Mouse (Mus musculus) C2C12 (cell line): ENCODE measurements around the gene Wdr45b.

Experiments
- CEBPB ChIP-seq: IDR thresholded peaks from one replicate; pipeline ENCODE4 v1.6.1; 2011; ENCODE audit warnings: low read depth, mild to moderate bottlenecking, control low read depth, moderate library complexity
- CTCF ChIP-seq: IDR thresholded peaks from one replicate; pipeline ENCODE4 v1.5.1; 2011; ENCODE audit not compliant: control insufficient read depth, insufficient read depth, insufficient read length
- FOSL1 ChIP-seq: IDR thresholded peaks from one replicate; pipeline ENCODE4 v1.8.0; 2011; ENCODE audit warnings: mild to moderate bottlenecking, low read length; ENCODE audit not compliant: poor library complexity, insufficient read depth, severe bottlenecking
- MAX ChIP-seq: IDR thresholded peaks from one replicate; pipeline ENCODE4 v1.6.1; 2011; ENCODE audit warnings: mild to moderate bottlenecking, control low read depth
- MYOD1 ChIP-seq: IDR thresholded peaks from one replicate; pipeline ENCODE4 v1.6.1; 2011; ENCODE audit warnings: low read depth; ENCODE audit not compliant: control insufficient read depth, insufficient read length
- MYOG ChIP-seq: IDR thresholded peaks from one replicate; pipeline ENCODE4 v1.6.1; 2011; ENCODE audit not compliant: control insufficient read depth, insufficient read length; ENCODE audit errors: extremely low read depth
- USF1 ChIP-seq: IDR thresholded peaks from one replicate; pipeline ENCODE4 v1.6.1; 2011; ENCODE audit warnings: low read depth, mild to moderate bottlenecking, control low read depth, moderate library complexity

DNA sequence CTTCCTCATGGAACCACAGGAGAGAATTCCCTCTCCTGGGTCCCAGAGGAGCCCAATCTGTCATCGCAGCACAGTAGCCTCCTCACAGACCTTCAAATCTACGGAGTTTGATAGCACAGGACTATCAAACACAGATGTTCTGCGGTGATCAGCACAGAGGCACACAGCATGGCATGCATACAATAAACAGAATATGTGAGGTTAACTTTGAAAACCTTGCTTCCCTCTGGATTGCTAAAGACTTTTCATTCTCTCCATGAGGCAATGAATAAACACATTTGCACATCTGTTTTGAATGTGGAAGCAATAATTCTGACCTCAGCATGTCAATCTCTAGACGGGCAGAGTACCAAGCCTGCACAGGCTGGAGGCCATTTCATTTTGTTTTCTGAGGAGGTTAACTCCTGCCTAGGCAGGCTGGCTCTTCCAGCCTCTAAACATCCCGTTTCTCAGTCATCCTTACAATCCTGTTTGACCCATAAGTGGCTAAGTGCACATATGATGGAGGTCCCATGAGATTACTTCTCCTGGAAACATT is 13.0 kb upstream of the Wdr45b start:
- TF ChIP-seq CTCF (no peak), FOSL1 (no peak), MYOG (no peak), MAX (no peak), USF1 (no peak), MYOD1 (no peak), CEBPB (no peak)
